Mouse (Mus musculus): ENCODE results near the gene Prickle2.
A peak's percentile ranks its signal among the peaks of the same experiment; 100 is the strongest.

The Prickle2 gene

GRCm38 (mm10) chr6:92589381-92590065 is 116.4 kb downstream of the Prickle2 start:
- DNase-seq (ENCODE audit: low spot score): no peak

- DNase-seq (ENCODE audit: low spot score): no peak
These were observed 121.9 kb downstream of the Prickle2 start for GRCm38 (mm10) chr6:92584026-92584425.

- no peak for DNase-seq (ENCODE audit: low spot score)
These were observed 130.7 kb downstream of the Prickle2 start for GRCm38 (mm10) chr6:92575227-92575626.

GRCm38 (mm10) chr6:92572139-92572538 is 133.8 kb downstream of the Prickle2 start:
- DNase-seq (ENCODE audit: low spot score): no peak

GRCm38 (mm10) chr6:92570090-92570489 is 135.9 kb downstream of the Prickle2 start:
- DNase-seq (ENCODE audit: low spot score): no peak

- DNase-seq (ENCODE audit: low spot score): no peak
These were observed 136.7 kb downstream of the Prickle2 start for GRCm38 (mm10) chr6:92569283-92569682.

- DNase-seq (ENCODE audit: low spot score): no peak
These were observed 146.7 kb downstream of the Prickle2 start for GRCm38 (mm10) chr6:92559261-92559660.

GRCm38 (mm10) chr6:92555675-92556074 is 150.3 kb downstream of the Prickle2 start:
- DNase-seq (ENCODE audit: low spot score): no peak

GRCm38 (mm10) chr6:92553086-92553485 is 152.9 kb downstream of the Prickle2 start:
- no peak for DNase-seq (ENCODE audit: low spot score)

- no peak for DNase-seq (ENCODE audit: low spot score)
These were observed 156.7 kb downstream of the Prickle2 start for GRCm38 (mm10) chr6:92549246-92549645.

- DNase-seq (ENCODE audit: low spot score): no peak
These were observed 160.8 kb downstream of the Prickle2 start for GRCm38 (mm10) chr6:92545204-92545603.

GRCm38 (mm10) chr6:92543825-92544224 is 162.1 kb downstream of the Prickle2 start:
- DNase-seq (ENCODE audit: low spot score): no peak

GRCm38 (mm10) chr6:92542402-92543101 is 163.4 kb downstream of the Prickle2 start:
- DNase-seq (ENCODE audit: low spot score): no peak

- DNase-seq (ENCODE audit: low spot score): peak; percentile 44
These were observed 171.5 kb downstream of the Prickle2 start for GRCm38 (mm10) chr6:92534226-92535031.

- DNase-seq (ENCODE audit: low spot score): no peak
These were observed 172.5 kb downstream of the Prickle2 start for GRCm38 (mm10) chr6:92533306-92534063.

- DNase-seq (ENCODE audit: low spot score): no peak
These were observed 173.1 kb downstream of the Prickle2 start for GRCm38 (mm10) chr6:92532896-92533295.

GRCm38 (mm10) chr6:92532331-92532730 is 173.6 kb downstream of the Prickle2 start:
- DNase-seq (ENCODE audit: low spot score): no peak

- no peak for DNase-seq (ENCODE audit: low spot score)
These were observed 179.7 kb downstream of the Prickle2 start for GRCm38 (mm10) chr6:92526212-92526611.

- DNase-seq (ENCODE audit: low spot score): no peak
These were observed 180.3 kb downstream of the Prickle2 start for GRCm38 (mm10) chr6:92525646-92526045.

GRCm38 (mm10) chr6:92521526-92522075 is 184.4 kb downstream of the Prickle2 start:
- DNase-seq (ENCODE audit: low spot score): peak; percentile 42

- DNase-seq (ENCODE audit: low spot score): no peak
These were observed 185.7 kb downstream of the Prickle2 start for GRCm38 (mm10) chr6:92520088-92520875.

All from ovary, postnatal 36 days (tissue).